Mouse (Mus musculus) left cerebral cortex, postnatal 10 days (tissue): ENCODE measurements around the gene Wwc2. TPM values are rescaled to one million over a fixed set of nuclear protein-coding genes. Genes with fewer than 3 reads are reported as not detected.

Experiments used
- DNase-seq, 2 experiments: peaks; one replicate each; pipeline ENCODE4 v3.0.0; 2021 to 2022; ENCODE audit warnings: low spot score in 2 of 2, mixed read lengths in 1 of 2; ENCODE audit errors: extremely low spot score in 1 of 2
- intact Hi-C: fragments of 180-260 bp; cut with DNase I; formaldehyde crosslinking; loops from one replicate; pipeline ENCODE4 v1.15.1; 2025
- total RNA-seq, 2 experiments: library from RNA; stranded (reverse); gene quantifications; 2 replicates each; pipeline ENCODE4 v1.2.3; 2021

Gene Wwc2
- total RNA-seq, result 10 to 100 TPM; 27.3 to 28.0 TPM

GRCm38 (mm10) chr8:47990911-47991820, at the start of gene Wwc2:
Gene Wwc2, minus strand, starts transcription at chr8:47990924.
- DNase-seq, result peak in 1 of 2 experiments; percentile 91
- intact Hi-C loops, result no loop called here

GRCm38 (mm10) chr8:48038261-48038934, 47.7 kb upstream of the Wwc2 start:
- DNase-seq, result no peak
- intact Hi-C loops, result no loop called here

- DNase-seq, result no peak
- intact Hi-C loops, result no loop called here
These were observed 41.3 kb upstream of the Wwc2 start for GRCm38 (mm10) chr8:48032046-48032445.

GRCm38 (mm10) chr8:48030667-48031066, 39.9 kb upstream of the Wwc2 start:
- no peak for DNase-seq
- intact Hi-C loops, result no loop called here

- no peak for DNase-seq
- intact Hi-C loops, result no loop called here
These were observed 36.1 kb upstream of the Wwc2 start for GRCm38 (mm10) chr8:48026796-48027195.

- intact Hi-C loops, result no loop called here
These were observed 32.5 kb upstream of the Wwc2 start for GRCm38 (mm10) chr8:48023206-48023605.

GRCm38 (mm10) chr8:48019737-48020136, 29.0 kb upstream of the Wwc2 start:
- intact Hi-C loops, result no loop called here
- no peak for DNase-seq

More at GRCm38 (mm10) chr8:48023206-48023605, 32.5 kb upstream of the Wwc2 start:
- DNase-seq, result no peak

GRCm38 (mm10) chr8:48016538-48016937, 25.8 kb upstream of the Wwc2 start:
- peak; percentile 62 to 67 for DNase-seq
- intact Hi-C loops, result loop anchor here (2.0 kb wide), 1 partner anchor 150 kb away; no protein-coding TSS in a partner anchor

GRCm38 (mm10) chr8:48014386-48014785, 23.7 kb upstream of the Wwc2 start:
- DNase-seq, result no peak
- intact Hi-C loops, result no loop called here

- no peak for DNase-seq
- intact Hi-C loops, result no loop called here
These were observed 22.6 kb upstream of the Wwc2 start for GRCm38 (mm10) chr8:48013281-48013680.

GRCm38 (mm10) chr8:48011871-48012270, 21.1 kb upstream of the Wwc2 start:
- no peak for DNase-seq
- intact Hi-C loops, result no loop called here

GRCm38 (mm10) chr8:48010977-48011376, 20.3 kb upstream of the Wwc2 start:
- intact Hi-C loops, result no loop called here
- no peak for DNase-seq

- intact Hi-C loops, result no loop called here
- DNase-seq, result no peak
These were observed 18.7 kb upstream of the Wwc2 start for GRCm38 (mm10) chr8:48009399-48009798.

GRCm38 (mm10) chr8:48008936-48009335, 18.2 kb upstream of the Wwc2 start:
- intact Hi-C loops, result no loop called here
- peak in 1 of 2 experiments; percentile 25 for DNase-seq

GRCm38 (mm10) chr8:48006869-48007268, 16.1 kb upstream of the Wwc2 start:
- intact Hi-C loops, result no loop called here

GRCm38 (mm10) chr8:48002551-48002950, 11.8 kb upstream of the Wwc2 start:
- intact Hi-C loops, result no loop called here
- no peak for DNase-seq

More at GRCm38 (mm10) chr8:48006869-48007268, 16.1 kb upstream of the Wwc2 start:
- no peak for DNase-seq

- intact Hi-C loops, result no loop called here
- DNase-seq, result no peak
These were observed 10.7 kb upstream of the Wwc2 start for GRCm38 (mm10) chr8:48001395-48001794.

GRCm38 (mm10) chr8:47996712-47997111, 6.0 kb upstream of the Wwc2 start:
- DNase-seq, result no peak
- intact Hi-C loops, result no loop called here

- intact Hi-C loops, result no loop called here
These were observed 5.4 kb upstream of the Wwc2 start for GRCm38 (mm10) chr8:47996126-47996525.

GRCm38 (mm10) chr8:47995391-47995790, 4.7 kb upstream of the Wwc2 start:
- intact Hi-C loops, result no loop called here
- DNase-seq, result no peak

More at GRCm38 (mm10) chr8:47996126-47996525, 5.4 kb upstream of the Wwc2 start:
- DNase-seq, result no peak
